Mouse (Mus musculus) v-Abl transformed pro-B cells (cell line): Measurements from ENCODE around the gene Osbpl7.

Experiments used
- in situ Hi-C, 2 experiments: fragments of 400-800 bp; cut with MboI; formaldehyde crosslinking; loops; one replicate each; pipeline ENCODE4 v1.15.1; 2025; ENCODE audit not compliant: unreplicated experiment in 2 of 2

The Osbpl7 gene

GRCm38 (mm10) chr11:97072533-97072932, 22.1 kb downstream of the Osbpl7 start:
- in situ Hi-C loops = loop anchor here in 1 of 2 experiments (25.0 kb wide), 1 partner anchor 785 kb away; the partner anchor contains the start of genes Hoxb6, Hoxb7 and Hoxb8

GRCm38 (mm10) chr11:97074235-97074634, 23.8 kb downstream of the Osbpl7 start:
- in situ Hi-C loops = loop anchor here in 1 of 2 experiments (25.0 kb wide), 1 partner anchor 787 kb away; the partner anchor contains the start of genes Hoxb6, Hoxb7 and Hoxb8

GRCm38 (mm10) chr11:97078751-97079150, 28.3 kb downstream of the Osbpl7 start:
- in situ Hi-C loops = no loop called here

GRCm38 (mm10) chr11:97080291-97080690, 29.9 kb downstream of the Osbpl7 start:
- in situ Hi-C loops = no loop called here

- in situ Hi-C loops = no loop called here
Observed at GRCm38 (mm10) chr11:97082977-97083376, 32.5 kb downstream of the Osbpl7 start.

- in situ Hi-C loops = no loop called here
Observed at GRCm38 (mm10) chr11:97083401-97084140, 33.1 kb downstream of the Osbpl7 start.

- in situ Hi-C loops = no loop called here
Observed at GRCm38 (mm10) chr11:97084821-97085505, 34.5 kb downstream of the Osbpl7 start.

- in situ Hi-C loops = no loop called here
Observed at GRCm38 (mm10) chr11:97086365-97086764, 35.9 kb downstream of the Osbpl7 start.

- in situ Hi-C loops = no loop called here
Observed at GRCm38 (mm10) chr11:97094600-97094999, 44.2 kb downstream of the Osbpl7 start.

- in situ Hi-C loops = no loop called here
Observed at GRCm38 (mm10) chr11:97098791-97099190, 48.4 kb downstream of the Osbpl7 start.

GRCm38 (mm10) chr11:97101722-97102121, 51.3 kb downstream of the Osbpl7 start:
- in situ Hi-C loops = loop anchor here (5.0 kb wide), 1 partner anchor 46 kb away; no protein-coding TSS in a partner anchor

GRCm38 (mm10) chr11:97103163-97104090, 53.0 kb downstream of the Osbpl7 start:
- in situ Hi-C loops = loop anchor here (5.0 kb wide), 1 partner anchor 44 kb away; no protein-coding TSS in a partner anchor

GRCm38 (mm10) chr11:97104091-97104483, 53.7 kb downstream of the Osbpl7 start:
- in situ Hi-C loops = loop anchor here (5.0 kb wide), 1 partner anchor 43 kb away; no protein-coding TSS in a partner anchor

- in situ Hi-C loops = no loop called here
Observed at GRCm38 (mm10) chr11:97108976-97109375, 58.5 kb downstream of the Osbpl7 start.

- in situ Hi-C loops = no loop called here
Observed at GRCm38 (mm10) chr11:97112519-97113125, 62.2 kb downstream of the Osbpl7 start.

- in situ Hi-C loops = no loop called here
Observed at GRCm38 (mm10) chr11:97114671-97115601, 64.5 kb downstream of the Osbpl7 start, which contains the start of gene Tbx21. Gene Tbx21 (minus strand): TSS chr11:97115331.

GRCm38 (mm10) chr11:97115797-97116196, 65.4 kb downstream of the Osbpl7 start:
- in situ Hi-C loops = no loop called here
